Mouse (Mus musculus) cerebellum, postnatal 4 days (tissue): Measurements from ENCODE around the gene Kcnq4.
A peak's percentile ranks its signal among the peaks of the same experiment; 100 is the strongest.

Experiments used
- DNase-seq, 2 experiments: peaks; one replicate each; pipeline ENCODE4 v3.0.0; 2022; ENCODE audit warnings: low spot score in 2 of 2, mixed read lengths in 1 of 2

Kcnq4 gene

GRCm38 (mm10) chr4:120725516-120726090, 22.8 kb downstream of the Kcnq4 start:
- no peak for DNase-seq

GRCm38 (mm10) chr4:120721574-120721973, 26.8 kb downstream of the Kcnq4 start:
- no peak for DNase-seq

- no peak for DNase-seq
These were observed 29.3 kb downstream of the Kcnq4 start for GRCm38 (mm10) chr4:120719152-120719551.

- no peak for DNase-seq
These were observed 30.8 kb downstream of the Kcnq4 start for GRCm38 (mm10) chr4:120717591-120717990.

GRCm38 (mm10) chr4:120716765-120717164, 31.6 kb downstream of the Kcnq4 start:
- DNase-seq: no peak

- DNase-seq: no peak
These were observed 32.3 kb downstream of the Kcnq4 start for GRCm38 (mm10) chr4:120716141-120716571.

GRCm38 (mm10) chr4:120713856-120714497, 34.4 kb downstream of the Kcnq4 start:
- DNase-seq: peak in 1 of 2 experiments; percentile 50

- no peak for DNase-seq
These were observed 35.4 kb downstream of the Kcnq4 start for GRCm38 (mm10) chr4:120713021-120713420.

- DNase-seq: no peak
These were observed 36.2 kb downstream of the Kcnq4 start for GRCm38 (mm10) chr4:120712236-120712635.

- no peak for DNase-seq
These were observed 45.9 kb downstream of the Kcnq4 start for GRCm38 (mm10) chr4:120702511-120702910.

- DNase-seq: peak in 1 of 2 experiments; percentile 69
These were observed 46.4 kb downstream of the Kcnq4 start for GRCm38 (mm10) chr4:120702056-120702455.

GRCm38 (mm10) chr4:120701180-120701579, 47.2 kb downstream of the Kcnq4 start:
- DNase-seq: no peak

GRCm38 (mm10) chr4:120697799-120698484, 50.5 kb downstream of the Kcnq4 start:
- no peak for DNase-seq

GRCm38 (mm10) chr4:120697353-120697752, 51.1 kb downstream of the Kcnq4 start:
- DNase-seq: no peak

- DNase-seq: peak in 1 of 2 experiments; percentile 68
These were observed 55.7 kb downstream of the Kcnq4 start for GRCm38 (mm10) chr4:120692717-120693116.

GRCm38 (mm10) chr4:120689317-120689716, 59.1 kb downstream of the Kcnq4 start:
- DNase-seq: no peak

- DNase-seq: no peak
These were observed 61.1 kb downstream of the Kcnq4 start for GRCm38 (mm10) chr4:120687282-120687681.

GRCm38 (mm10) chr4:120683278-120683997, 65.0 kb downstream of the Kcnq4 start:
- no peak for DNase-seq

GRCm38 (mm10) chr4:120682168-120682567, 66.2 kb downstream of the Kcnq4 start:
- DNase-seq: peak in 1 of 2 experiments; percentile 56

GRCm38 (mm10) chr4:120680953-120681352, 67.5 kb downstream of the Kcnq4 start:
- peak in 1 of 2 experiments; percentile 47 for DNase-seq

GRCm38 (mm10) chr4:120675640-120676039, 72.8 kb downstream of the Kcnq4 start:
- DNase-seq: no peak

GRCm38 (mm10) chr4:120674775-120675451, 73.5 kb downstream of the Kcnq4 start:
- no peak for DNase-seq
